Comparison of ENCODE assay signal across 18 mouse cellular contexts in the genomic region with DNA sequence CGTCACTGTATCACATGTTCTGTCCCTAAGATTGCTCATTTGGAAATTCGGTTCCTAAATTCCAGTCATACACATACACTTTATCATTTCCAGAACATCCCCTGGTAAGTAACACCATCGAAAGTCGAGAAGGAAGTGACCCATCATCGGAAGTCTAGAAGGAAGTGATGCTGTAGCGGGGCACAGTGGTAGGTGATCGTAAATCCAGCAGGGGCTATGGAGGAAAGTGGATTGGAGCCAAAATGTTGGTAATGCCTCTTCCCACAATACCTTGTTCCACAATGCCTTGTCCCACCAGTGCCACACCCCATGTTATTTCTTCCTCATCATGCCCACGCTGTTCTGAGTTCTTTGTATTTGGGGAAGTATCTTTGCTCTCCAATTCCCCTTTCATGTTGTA.
"Had no signal": no experiment of that assay in that cellular context is flagged by ENCODE, and none has a peak within 500 bp of the region (broad histone marks: within the 10 kb centered on the region; RNA-seq: fewer than 3 reads in every experiment).

No protein-coding gene starts in this region.

- H3K9me3 ChIP-seq: kidney, embryonic 15.5 days; liver, embryonic 13.5 days; midbrain, embryonic 13.5 days; neural tube, embryonic 12.5 days; neural tube, embryonic 15.5 days had no signal

- DNase-seq: kidney, adult 11 months; kidney, adult 8-10 months; kidney, postnatal 10 days; kidney, postnatal 36 days; layer of hippocampus, postnatal 36 days; liver, embryonic 13.5 days; lung, adult 2 months; right cerebral cortex, adult 18-20 months; right cerebral cortex, postnatal 14 days; right cerebral cortex, postnatal 4 days; thymus, adult 2 months; thymus, postnatal 25 days had no signal

- H3K9ac ChIP-seq: kidney, embryonic 15.5 days; liver, embryonic 13.5 days; midbrain, embryonic 13.5 days; neural tube, embryonic 12.5 days; neural tube, embryonic 15.5 days had no signal

- H3K4me2 ChIP-seq: kidney, embryonic 15.5 days; liver, embryonic 13.5 days; midbrain, embryonic 13.5 days; neural tube, embryonic 12.5 days; neural tube, embryonic 15.5 days had no signal

- H3K36me3 ChIP-seq: kidney, embryonic 15.5 days; liver, embryonic 13.5 days; midbrain, embryonic 13.5 days; neural tube, embryonic 12.5 days; neural tube, embryonic 15.5 days had no signal

- H3K4me3 ChIP-seq: kidney, embryonic 15.5 days; left cerebral cortex, adult 2 months; liver, embryonic 13.5 days; midbrain, embryonic 13.5 days; neural tube, embryonic 12.5 days; neural tube, embryonic 15.5 days had no signal

- H3K27me3 ChIP-seq: kidney, embryonic 15.5 days; liver, embryonic 13.5 days; midbrain, embryonic 13.5 days; neural tube, embryonic 12.5 days; neural tube, embryonic 15.5 days had no signal

- ATAC-seq: midbrain, embryonic 13.5 days had no signal

- H3K27ac ChIP-seq: kidney, embryonic 15.5 days; left cerebral cortex, adult 2 months; liver, embryonic 13.5 days; midbrain, embryonic 13.5 days; neural tube, embryonic 12.5 days; neural tube, embryonic 15.5 days; stomach, postnatal 0 days had no signal

- H3K4me1 ChIP-seq: liver, embryonic 13.5 days; neural tube, embryonic 12.5 days had no signal
